Mouse (Mus musculus) spleen, adult 2 months (tissue): ENCODE data around the gene Slc4a10.

Source experiments
- CTCF ChIP-seq: fragments of 200-500 bp; IDR thresholded peaks from 2 replicates; pipeline ENCODE4 v1.5.1; 2011; ENCODE audit warnings: mild to moderate bottlenecking, inconsistent platforms; ENCODE audit not compliant: insufficient read depth, insufficient read length, insufficient replicate concordance; ENCODE audit errors: extremely low read depth
- POLR2A ChIP-seq: fragments of 200-500 bp; IDR thresholded peaks from 2 replicates; pipeline ENCODE4 v1.6.1; 2011; ENCODE audit warnings: low read depth, low read length, inconsistent platforms

- TF ChIP-seq CTCF, result no peak
- no peak for TF ChIP-seq POLR2A
These were observed 164.8 kb downstream of the Slc4a10 start for GRCm38 (mm10) chr2:62211106-62211505.
